8 mouse cellular contexts compared by ENCODE assay signal in genomic region chr13:77135621-77135981, GRCm38 (mm10). TPM values are rescaled to one million over a fixed set of nuclear protein-coding genes. Genes with fewer than 3 reads are reported as not detected.
DNase-seq lines count a peak whose midpoint lies in the region; ATAC-seq and TF ChIP-seq lines count a peak whose summit lies in the region.

No protein-coding gene starts in this region.

- ATAC-seq in forebrain, embryonic 12.5 days (ENCODE audit: low FRiP score), result peak; percentile 78
- peak; percentile 57 for ATAC-seq in liver, embryonic 13.5 days (ENCODE audit: low read depth)
- no peak; the same call in 1 of the 2 replicates for ATAC-seq in stomach, embryonic 16.5 days (ENCODE audit: insufficient read depth, low FRiP score)

- peak overlapping the region; percentile 89 for H3K27ac ChIP-seq in testis, adult 2 months (ENCODE audit: control insufficient read depth, insufficient read depth, low read depth, low read length)
- H3K27ac ChIP-seq in forebrain, embryonic 12.5 days, result peak overlapping the region; percentile 95; the same call in 1 of the 2 replicates
- peak overlapping the region; percentile 43; the same call in 1 of the 2 replicates for H3K27ac ChIP-seq in liver, embryonic 13.5 days
- H3K27ac ChIP-seq in stomach, embryonic 16.5 days (ENCODE audit: low read length), result peak overlapping the region; percentile 88

- no peaks in the 10 kb centered on the region for H3K36me3 ChIP-seq in testis, adult 2 months (ENCODE audit: control insufficient read depth, insufficient read depth, low read length)
- H3K36me3 ChIP-seq in forebrain, embryonic 12.5 days (replicated peaks), result no peaks in the 10 kb centered on the region
- no peaks in the 10 kb centered on the region for H3K36me3 ChIP-seq in liver, embryonic 13.5 days
- no peaks in the 10 kb centered on the region for H3K36me3 ChIP-seq in stomach, embryonic 16.5 days (ENCODE audit: control insufficient read depth, insufficient read depth, low read length)

- WGBS in forebrain, embryonic 12.5 days, result under 1% methylated on average over 11 of the region's 11 CpGs
- under 1% methylated on average over 11 of the region's 11 CpGs for WGBS in liver, embryonic 13.5 days (ENCODE audit: insufficient replicate concordance)
- WGBS in stomach, embryonic 16.5 days, result 0% methylated on average over 11 of the region's 11 CpGs

- TF ChIP-seq CTCF in testis, adult 2 months (IDR thresholded peaks at IDR 0.05; ENCODE audit: control insufficient read depth, insufficient read depth, insufficient replicate concordance, low read depth, low read length), result no peak

- H3K4me2 ChIP-seq in forebrain, embryonic 12.5 days, result peak overlapping the region; percentile 61
- H3K4me2 ChIP-seq in liver, embryonic 13.5 days, result peak overlapping the region; percentile 73
- peak overlapping the region; percentile 74 for H3K4me2 ChIP-seq in stomach, embryonic 16.5 days (ENCODE audit: low read depth, low read length)

- H3K27me3 ChIP-seq in testis, adult 2 months (ENCODE audit: control insufficient read depth, insufficient read depth, low read length), result no peaks in the 10 kb centered on the region
- no peaks in the 10 kb centered on the region for H3K27me3 ChIP-seq in forebrain, embryonic 12.5 days
- H3K27me3 ChIP-seq in liver, embryonic 13.5 days, result no peaks in the 10 kb centered on the region
- no peaks in the 10 kb centered on the region for H3K27me3 ChIP-seq in stomach, embryonic 16.5 days (ENCODE audit: control insufficient read depth, insufficient read depth, low read length)

- peak overlapping the region; percentile 87 for H3K9ac ChIP-seq in forebrain, embryonic 12.5 days
- H3K9ac ChIP-seq in liver, embryonic 13.5 days, result peak overlapping the region; percentile 93
- H3K9ac ChIP-seq in stomach, embryonic 16.5 days (ENCODE audit: low read length), result peak overlapping the region; percentile 89

- H3K9me3 ChIP-seq in forebrain, embryonic 12.5 days, result no peaks in the 10 kb centered on the region
- H3K9me3 ChIP-seq in liver, embryonic 13.5 days (replicated peaks), result no peaks in the 10 kb centered on the region
- no peaks in the 10 kb centered on the region for H3K9me3 ChIP-seq in stomach, embryonic 16.5 days (replicated peaks; ENCODE audit: control insufficient read depth, low read length)

- no peak for DNase-seq in testis, postnatal 10 days (ENCODE audit: low spot score)
- no peak for DNase-seq in liver, embryonic 13.5 days
- no peak for DNase-seq in adrenal gland, adult 8-10 months
- DNase-seq in ovary, postnatal 36 days (ENCODE audit: low spot score), result no peak
- no peak for DNase-seq in kidney, adult 11 months

- TF ChIP-seq POLR2A in testis, adult 2 months (IDR thresholded peaks at IDR 0.05; ENCODE audit: control insufficient read depth, low read depth, low read length), result no peak

- H3K4me1 ChIP-seq in testis, adult 2 months (ENCODE audit: control insufficient read depth, insufficient read depth, low read length), result no peaks in the 10 kb centered on the region
- peaks cover 5% of the 10 kb centered on the region; the same call in 1 of the 2 replicates for H3K4me1 ChIP-seq in forebrain, embryonic 12.5 days
- H3K4me1 ChIP-seq in liver, embryonic 13.5 days (replicated peaks), result peaks cover 9% of the 10 kb centered on the region
- H3K4me1 ChIP-seq in stomach, embryonic 16.5 days (ENCODE audit: control insufficient read depth, insufficient read depth, low read length), result no peaks in the 10 kb centered on the region

- peak overlapping the region; percentile 99 for H3K4me3 ChIP-seq in testis, adult 2 months (ENCODE audit: control insufficient read depth, low read depth, low read length)
- H3K4me3 ChIP-seq in forebrain, embryonic 12.5 days (replicated peaks), result peak overlapping the region; percentile 86
- peak overlapping the region; percentile 94 for H3K4me3 ChIP-seq in liver, embryonic 13.5 days (replicated peaks)
- H3K4me3 ChIP-seq in stomach, embryonic 16.5 days (replicated peaks; ENCODE audit: low read length), result peak overlapping the region; percentile 85

RNA-seq across cellular contexts. Expression of gene 2210408I21Rik, which starts 0.3 kb away (rescaled TPM):
- 6.7 and 8.8 TPM in 2 replicates for polyA plus RNA-seq in testis, adult 2 months (2012; rRNA removed)
- 10.4 and 13.2 TPM in 2 replicates for polyA plus RNA-seq in forebrain, embryonic 12.5 days (2016; fragmentation: Nextera tagmentation; extraction: Ambion mirVana)
- 2.8 and 3.8 TPM in 2 replicates for polyA plus RNA-seq in liver, embryonic 13.5 days (2015; fragmentation: Nextera tagmentation; extraction: Ambion mirVana)
- polyA plus RNA-seq in stomach, embryonic 16.5 days (2015; fragmentation: Nextera tagmentation; extraction: Ambion mirVana), result 6.4 and 7.0 TPM in 2 replicates
- total RNA-seq in adrenal gland, adult 8-10 months (2022), result 10 to 100 TPM in 3 of 4 experiments, 1 to 10 TPM in 1; 7.4 to 13.3 (median 12.1) TPM

RNA-seq across cellular contexts. Expression of gene Slf1, which starts 0.3 kb away (rescaled TPM):
- 12.4 and 12.7 TPM in 2 replicates for polyA plus RNA-seq in testis, adult 2 months (2012; rRNA removed)
- polyA plus RNA-seq in forebrain, embryonic 12.5 days (2016; fragmentation: Nextera tagmentation; extraction: Ambion mirVana), result 54.9 and 63.8 TPM in 2 replicates
- 22.5 and 24.3 TPM in 2 replicates for polyA plus RNA-seq in liver, embryonic 13.5 days (2015; fragmentation: Nextera tagmentation; extraction: Ambion mirVana)
- polyA plus RNA-seq in stomach, embryonic 16.5 days (2015; fragmentation: Nextera tagmentation; extraction: Ambion mirVana), result 23.3 and 29.3 TPM in 2 replicates
- total RNA-seq in adrenal gland, adult 8-10 months (2022), result 10 to 100 TPM; 10.3 to 12.1 (median 10.8) TPM

Comparison
In these comparisons a context has a peak if more than half of its experiments do, and no peak if none do; other contexts are left out.
1. H3K27ac ChIP-seq: peak in every context shown above with its lines; median percentile 95 in forebrain, embryonic 12.5 days; 89 in testis, adult 2 months; 88 in stomach, embryonic 16.5 days; 43 in liver, embryonic 13.5 days.